Mouse (Mus musculus) ES-E14 (cell line): ENCODE measurements around the gene Rasa4.

Source experiments
- CHD2 ChIP-seq: IDR thresholded peaks from 2 replicates; pipeline ENCODE4 v1.6.1; 2014; ENCODE audit warnings: mild to moderate bottlenecking, low read depth, low read length, inconsistent platforms
- MAFK ChIP-seq: IDR thresholded peaks from 2 replicates; pipeline ENCODE4 v1.6.1; 2014; ENCODE audit warnings: mild to moderate bottlenecking, low read depth, low read length, inconsistent platforms; ENCODE audit not compliant: insufficient read depth
- ZC3H11A ChIP-seq: IDR thresholded peaks from 2 replicates; pipeline ENCODE4 v1.6.1; 2012; ENCODE audit warnings: low read depth, mild to moderate bottlenecking, inconsistent platforms, low read length, borderline replicate concordance
- ZNF384 ChIP-seq: IDR thresholded peaks from 2 replicates; pipeline ENCODE4 v1.6.1; 2012; ENCODE audit warnings: low read depth, low read length, inconsistent platforms

- TF ChIP-seq ZNF384: no peak
- TF ChIP-seq MAFK: no peak
- no peak for TF ChIP-seq CHD2
- no peak for TF ChIP-seq ZC3H11A
Observed at GRCm38 (mm10) chr5:136142746-136143145, 59.0 kb downstream of the Rasa4 start.
